Mouse (Mus musculus) heart, embryonic 14.5 days (tissue): ENCODE measurements around the gene Nek7. TPM values are rescaled to one million over a fixed set of nuclear protein-coding genes. Genes with fewer than 3 reads are reported as not detected.

Source experiments
- ATAC-seq: fragments of 200-750 bp; cut with Nextera tagmentation; 2 replicates; pipeline ENCODE4 v1.8.0; 2017; ENCODE audit warnings: low read depth, moderate TSS enrichment; ENCODE audit not compliant: insufficient number of reproducible peaks, insufficient read depth, low FRiP score
- H3K27ac ChIP-seq, 2 experiments: fragments of 200-500 bp in 1 of 2; fragments of 300-500 bp in 1 of 2; sonication (generic) in 1 of 2; replicated peaks in 1 of 2; 2 replicates each; pipeline ENCODE4 v1.5.1; 2012 to 2014; ENCODE audit warnings: low read depth in 2 of 2, low read length in 2 of 2, control low read depth in 1 of 2, mild to moderate bottlenecking in 1 of 2, mixed read lengths in 1 of 2; ENCODE audit not compliant: control insufficient read depth in 1 of 2, insufficient read depth in 1 of 2
- H3K27me3 ChIP-seq: fragments of 300-500 bp; sonication (generic); 2 replicates; pipeline ENCODE4 v1.6.1; 2014; ENCODE audit warnings: mild to moderate bottlenecking, low read length, control low read depth; ENCODE audit not compliant: control insufficient read depth, insufficient read depth
- H3K36me3 ChIP-seq: fragments of 300-500 bp; sonication (generic); 2 replicates; pipeline ENCODE4 v1.6.1; 2014; ENCODE audit warnings: mild to moderate bottlenecking, control low read depth, low read length, mixed read lengths; ENCODE audit not compliant: control insufficient read depth, insufficient read depth
- H3K4me1 ChIP-seq, 2 experiments: fragments of 200-500 bp in 1 of 2; fragments of 300-500 bp in 1 of 2; sonication (generic) in 1 of 2; 2 replicates each; pipeline ENCODE4 v1.6.1; 2012 to 2014; ENCODE audit warnings: low read length in 2 of 2, control low read depth in 1 of 2, mixed read lengths in 1 of 2; ENCODE audit not compliant: control insufficient read depth in 2 of 2, insufficient read depth in 2 of 2
- H3K4me2 ChIP-seq: fragments of 300-500 bp; sonication (generic); 2 replicates; pipeline ENCODE4 v1.6.1; 2014; ENCODE audit warnings: mild to moderate bottlenecking, low read length
- H3K4me3 ChIP-seq, 2 experiments: fragments of 200-500 bp in 1 of 2; fragments of 300-500 bp in 1 of 2; sonication (generic) in 1 of 2; 2 replicates each; pipeline ENCODE4 v1.5.1; 2012 to 2014; ENCODE audit warnings: low read length in 2 of 2, mild to moderate bottlenecking in 2 of 2, control low read depth in 1 of 2, low read depth in 1 of 2, moderate library complexity in 1 of 2; ENCODE audit not compliant: control insufficient read depth in 1 of 2, insufficient read depth in 1 of 2
- H3K9ac ChIP-seq: fragments of 300-500 bp; sonication (generic); 2 replicates; pipeline ENCODE4 v1.6.1; 2014; ENCODE audit warnings: mild to moderate bottlenecking, low read length
- H3K9me3 ChIP-seq: fragments of 300-500 bp; sonication (generic); 2 replicates; pipeline ENCODE4 v1.6.1; 2016; ENCODE audit warnings: low read length, control low read depth; ENCODE audit not compliant: control insufficient read depth
- WGBS: fragments of 180-500 bp; shearing (Covaris S2); extraction: QIAGEN DNeasy Blood & Tissue Kit; methylation state at CpG from one replicate; pipeline ENCODE4 v1.1.7; 2014; 5-methylcytosine and 5-hydroxymethylcytosine counted together
- polyA plus RNA-seq: library from polyadenylated mRNA; unstranded; fragments of >200 nt; fragmentation: Nextera tagmentation; extraction: Ambion mirVana; gene quantifications from 2 replicates; pipeline ENCODE4 v1.2.1, GENCODE M21; 2014

Gene Nek7
- 59.8 and 60.4 TPM in 2 replicates for polyA plus RNA-seq

GRCm38 (mm10) chr1:138619996-138620461, at the start of gene Nek7:
Gene Nek7 (minus strand): TSS chr1:138620141.
- no peaks in the 10 kb centered on the region for H3K36me3 ChIP-seq
- peaks cover 3 to 36% of the 10 kb centered on the region in 2 experiments for H3K4me1 ChIP-seq
- ATAC-seq, result no peak
- 2% methylated on average over 11 of the region's 11 CpGs for WGBS
- H3K4me2 ChIP-seq, result peak within 1 kb of the TSS; percentile 87
- no peaks in the 10 kb centered on the region for H3K9me3 ChIP-seq
- H3K4me3 ChIP-seq, result peak within 1 kb of the TSS; percentile 94 to 98
- H3K9ac ChIP-seq, result peak within 1 kb of the TSS; percentile 94
- H3K27me3 ChIP-seq, result no peaks in the 10 kb centered on the region
- H3K27ac ChIP-seq, result peak within 1 kb of the TSS; percentile 91 to 99

DNA sequence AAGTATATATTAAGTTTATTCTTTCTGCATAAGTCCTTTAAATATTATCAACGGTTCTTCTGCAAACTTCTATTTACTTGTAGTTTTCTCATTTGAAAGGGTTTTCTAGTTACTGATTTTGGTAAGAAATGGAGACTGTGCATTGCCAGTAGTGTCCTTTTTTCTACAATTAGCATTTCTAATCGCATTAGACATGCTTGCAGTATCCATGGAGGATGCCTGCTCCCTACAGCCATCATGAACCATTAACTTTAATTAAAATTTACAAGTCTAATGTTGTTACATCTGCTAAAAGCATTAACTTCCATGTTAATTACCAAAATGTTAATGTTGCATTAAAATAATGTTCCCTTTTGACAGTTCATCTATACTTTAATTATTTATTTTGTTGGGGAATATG, 42.4 kb upstream of the Nek7 start:
- Histone ChIP-seq H3K9ac (no peak overlapping the region), H3K27me3 (no peaks in the 10 kb centered on the region), H3K9me3 (no peaks in the 10 kb centered on the region), H3K27ac (no peak overlapping the region), H3K36me3 (no peaks in the 10 kb centered on the region), H3K4me3 (no peak overlapping the region), H3K4me2 (no peak overlapping the region), H3K4me1 (no peaks in the 10 kb centered on the region)
- WGBS, result 69% methylated on average over 2 of the region's 2 CpGs
- ATAC-seq, result no peak

GRCm38 (mm10) chr1:138654212-138654611, 34.3 kb upstream of the Nek7 start:
- Histone ChIP-seq H3K27ac (no peak overlapping the region), H3K27me3 (no peaks in the 10 kb centered on the region), H3K4me1 (no peaks in the 10 kb centered on the region), H3K4me3 (no peak overlapping the region), H3K4me2 (no peak overlapping the region), H3K9me3 (no peaks in the 10 kb centered on the region), H3K36me3 (no peaks in the 10 kb centered on the region), H3K9ac (no peak overlapping the region)
- no peak for ATAC-seq

GRCm38 (mm10) chr1:138644991-138645390, 25.1 kb upstream of the Nek7 start:
- H3K9ac ChIP-seq, result no peak overlapping the region
- H3K4me2 ChIP-seq, result no peak overlapping the region
- H3K4me3 ChIP-seq, result no peak overlapping the region
- no peaks in the 10 kb centered on the region for H3K4me1 ChIP-seq
- H3K27me3 ChIP-seq, result no peaks in the 10 kb centered on the region
- WGBS, result 64% methylated on average over 3 of the region's 3 CpGs
- H3K36me3 ChIP-seq, result no peaks in the 10 kb centered on the region
- no peak overlapping the region for H3K27ac ChIP-seq
- H3K9me3 ChIP-seq, result no peaks in the 10 kb centered on the region
- no peak for ATAC-seq

DNA sequence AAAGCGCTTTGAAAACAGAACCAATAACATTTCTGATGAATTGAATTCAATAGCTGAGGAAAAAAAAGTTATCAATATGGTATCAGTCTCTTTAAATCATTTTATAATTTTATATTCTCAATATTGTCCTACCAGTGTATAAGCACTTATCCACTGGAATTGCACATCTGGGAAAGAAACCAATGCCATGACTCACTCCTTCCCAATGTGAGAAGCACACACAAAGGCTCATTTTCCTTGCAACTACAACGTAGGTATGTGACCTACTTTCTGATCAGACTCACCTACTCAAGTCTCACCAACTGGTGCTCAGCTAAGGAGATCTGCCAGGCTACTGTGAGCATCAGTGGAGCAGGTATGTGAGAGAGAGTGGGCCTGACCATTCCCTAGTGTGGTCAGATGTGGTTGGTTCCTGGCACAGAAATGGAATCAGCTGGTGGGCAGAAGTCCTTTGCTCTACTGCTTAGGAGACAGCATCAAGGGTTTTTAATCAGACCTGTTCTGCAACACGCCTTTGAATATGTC, 23.4 kb upstream of the Nek7 start:
- Histone ChIP-seq H3K4me3 (no peak overlapping the region), H3K9ac (no peak overlapping the region), H3K9me3 (no peaks in the 10 kb centered on the region), H3K27ac (no peak overlapping the region), H3K4me2 (no peak overlapping the region), H3K27me3 (no peaks in the 10 kb centered on the region), H3K36me3 (no peaks in the 10 kb centered on the region), H3K4me1 (no peaks in the 10 kb centered on the region)
- 83% methylated on average over 3 of the region's 3 CpGs for WGBS
- no peak for ATAC-seq

DNA sequence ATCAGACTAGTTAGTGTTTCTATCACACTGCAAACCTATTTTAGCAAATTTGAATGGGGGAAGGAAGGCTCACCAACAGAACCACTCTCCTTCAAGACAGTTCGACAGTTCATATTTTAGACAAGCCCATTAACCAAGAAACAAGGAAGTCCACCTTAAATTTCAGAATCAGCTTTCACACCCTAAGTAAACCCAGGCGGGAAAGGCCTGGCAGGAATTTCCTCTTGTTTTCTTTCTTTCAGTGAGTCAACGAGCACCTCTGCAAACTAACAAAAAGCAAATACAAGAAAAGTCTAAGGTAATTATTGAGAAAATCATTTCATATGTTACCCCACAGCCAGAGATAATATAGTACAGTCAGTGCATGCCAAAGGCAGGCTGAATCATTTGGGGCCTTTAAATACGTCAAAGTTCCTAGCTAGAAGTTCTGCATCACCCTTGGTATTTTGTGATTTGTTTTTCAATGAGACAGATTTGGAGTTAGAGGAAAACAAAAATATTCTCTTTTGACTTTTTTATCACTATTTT, 21.1 kb upstream of the Nek7 start:
- Histone ChIP-seq H3K9me3 (no peaks in the 10 kb centered on the region), H3K4me2 (no peak overlapping the region), H3K27me3 (no peaks in the 10 kb centered on the region), H3K27ac (no peak overlapping the region), H3K4me3 (no peak overlapping the region), H3K4me1 (no peaks in the 10 kb centered on the region), H3K36me3 (no peaks in the 10 kb centered on the region), H3K9ac (no peak overlapping the region)
- no peak for ATAC-seq
- WGBS, result 66% methylated on average over 4 of the region's 4 CpGs

- Histone ChIP-seq H3K9me3 (no peaks in the 10 kb centered on the region), H3K4me3 (no peak overlapping the region), H3K4me2 (no peak overlapping the region), H3K27ac (no peak overlapping the region), H3K9ac (no peak overlapping the region), H3K27me3 (no peaks in the 10 kb centered on the region), H3K36me3 (no peaks in the 10 kb centered on the region), H3K4me1 (no peaks in the 10 kb centered on the region)
- ATAC-seq, result no peak
Observed at GRCm38 (mm10) chr1:138637850-138638249, 17.9 kb upstream of the Nek7 start.

GRCm38 (mm10) chr1:138634561-138634960, 14.6 kb upstream of the Nek7 start:
- no peak overlapping the region for H3K27ac ChIP-seq
- H3K27me3 ChIP-seq, result no peaks in the 10 kb centered on the region
- no peak overlapping the region for H3K9ac ChIP-seq
- no peaks in the 10 kb centered on the region for H3K4me1 ChIP-seq
- no peak overlapping the region for H3K4me3 ChIP-seq
- H3K4me2 ChIP-seq, result no peak overlapping the region
- 85% methylated on average over 1 of the region's 1 CpGs for WGBS
- no peaks in the 10 kb centered on the region for H3K36me3 ChIP-seq
- no peak for ATAC-seq
- no peaks in the 10 kb centered on the region for H3K9me3 ChIP-seq
